Mouse (Mus musculus) intestine, embryonic 16.5 days (tissue): Measurements from ENCODE around the gene Pgam1. TPM values are rescaled to one million over a fixed set of nuclear protein-coding genes. Genes with fewer than 3 reads are reported as not detected.

Experiments
- ATAC-seq: fragments of 200-750 bp; cut with Nextera tagmentation; 2 replicates; pipeline ENCODE4 v1.8.0; 2017; ENCODE audit warnings: moderate TSS enrichment, moderate library complexity
- H3K27ac ChIP-seq: fragments of 300-500 bp; sonication (generic); 2 replicates; pipeline ENCODE4 v1.5.1; 2014; ENCODE audit warnings: mild to moderate bottlenecking, low read length
- H3K27me3 ChIP-seq: fragments of 300-500 bp; sonication (generic); replicated peaks from 2 replicates; pipeline ENCODE4 v1.6.1; 2014; ENCODE audit warnings: low read length, control low read depth, mixed read lengths; ENCODE audit not compliant: control insufficient read depth, insufficient read depth
- H3K36me3 ChIP-seq: fragments of 300-500 bp; sonication (generic); 2 replicates; pipeline ENCODE4 v1.6.1; 2014; ENCODE audit warnings: low read length, control low read depth; ENCODE audit not compliant: control insufficient read depth, insufficient read depth
- H3K4me1 ChIP-seq: fragments of 300-500 bp; sonication (generic); 2 replicates; pipeline ENCODE4 v1.6.1; 2014; ENCODE audit warnings: low read length, control low read depth, mixed read lengths; ENCODE audit not compliant: control insufficient read depth, insufficient read depth
- H3K4me2 ChIP-seq: fragments of 300-500 bp; sonication (generic); 2 replicates; pipeline ENCODE4 v1.6.1; 2014; ENCODE audit warnings: low read depth, low read length, control low read depth
- H3K4me3 ChIP-seq: fragments of 300-500 bp; sonication (generic); 2 replicates; pipeline ENCODE4 v1.5.1; 2014; ENCODE audit warnings: mild to moderate bottlenecking, low read length
- H3K9ac ChIP-seq: fragments of 300-500 bp; sonication (generic); 2 replicates; pipeline ENCODE4 v1.6.1; 2014; ENCODE audit warnings: low read depth, low read length
- H3K9me3 ChIP-seq: fragments of 300-500 bp; sonication (generic); 2 replicates; pipeline ENCODE4 v1.6.1; 2016; ENCODE audit warnings: low read length, control low read depth; ENCODE audit not compliant: control insufficient read depth
- WGBS: fragments of 180-500 bp; shearing (Covaris S2); extraction: QIAGEN DNeasy Blood & Tissue Kit; methylation state at CpG from one replicate; pipeline ENCODE4 v1.1.7; 2014; 5-methylcytosine and 5-hydroxymethylcytosine counted together
- polyA plus RNA-seq: library from polyadenylated mRNA; unstranded; fragments of >200 nt; fragmentation: Nextera tagmentation; extraction: Ambion mirVana; gene quantifications from 2 replicates; pipeline ENCODE4 v1.2.1, GENCODE M21; 2015

The Pgam1 gene
- polyA plus RNA-seq, 1 experiment from 2014 or later, result 1,026 TPM

DNA sequence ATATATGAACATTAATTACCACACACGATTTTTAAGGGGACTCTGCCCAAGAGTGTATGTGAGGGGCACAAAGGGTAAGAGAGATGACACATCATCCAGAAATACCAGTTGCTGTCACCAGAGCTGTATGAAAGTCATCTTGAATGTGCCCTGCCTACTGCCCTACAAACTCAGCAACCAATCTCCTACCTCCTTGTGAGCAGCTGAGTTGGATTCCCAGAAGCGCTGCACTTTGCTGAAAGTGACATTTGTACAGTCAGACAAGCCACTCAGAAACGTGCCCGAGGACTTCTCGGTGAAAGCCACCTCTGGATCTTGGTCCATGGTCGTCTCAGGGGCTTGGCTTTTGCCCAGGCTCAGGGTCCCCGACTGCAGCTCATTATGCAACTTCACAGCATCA, 16.8 kb upstream of the Pgam1 start:
- H3K4me3 ChIP-seq, result peak overlapping the region; percentile 69
- H3K9me3 ChIP-seq, result no peaks in the 10 kb centered on the region
- no peak for ATAC-seq
- no peak overlapping the region for H3K27ac ChIP-seq
- H3K4me1 ChIP-seq, result peaks cover 9% of the 10 kb centered on the region
- 0 out of 2 replicates have a peak, but pooled peaks cover 2% of the 10 kb centered on the region for H3K36me3 ChIP-seq
- peak overlapping the region; percentile 62 for H3K9ac ChIP-seq
- 44% methylated on average over 7 of the region's 7 CpGs for WGBS
- H3K27me3 ChIP-seq, result no peaks in the 10 kb centered on the region
- H3K4me2 ChIP-seq, result peak overlapping the region; percentile 73

DNA sequence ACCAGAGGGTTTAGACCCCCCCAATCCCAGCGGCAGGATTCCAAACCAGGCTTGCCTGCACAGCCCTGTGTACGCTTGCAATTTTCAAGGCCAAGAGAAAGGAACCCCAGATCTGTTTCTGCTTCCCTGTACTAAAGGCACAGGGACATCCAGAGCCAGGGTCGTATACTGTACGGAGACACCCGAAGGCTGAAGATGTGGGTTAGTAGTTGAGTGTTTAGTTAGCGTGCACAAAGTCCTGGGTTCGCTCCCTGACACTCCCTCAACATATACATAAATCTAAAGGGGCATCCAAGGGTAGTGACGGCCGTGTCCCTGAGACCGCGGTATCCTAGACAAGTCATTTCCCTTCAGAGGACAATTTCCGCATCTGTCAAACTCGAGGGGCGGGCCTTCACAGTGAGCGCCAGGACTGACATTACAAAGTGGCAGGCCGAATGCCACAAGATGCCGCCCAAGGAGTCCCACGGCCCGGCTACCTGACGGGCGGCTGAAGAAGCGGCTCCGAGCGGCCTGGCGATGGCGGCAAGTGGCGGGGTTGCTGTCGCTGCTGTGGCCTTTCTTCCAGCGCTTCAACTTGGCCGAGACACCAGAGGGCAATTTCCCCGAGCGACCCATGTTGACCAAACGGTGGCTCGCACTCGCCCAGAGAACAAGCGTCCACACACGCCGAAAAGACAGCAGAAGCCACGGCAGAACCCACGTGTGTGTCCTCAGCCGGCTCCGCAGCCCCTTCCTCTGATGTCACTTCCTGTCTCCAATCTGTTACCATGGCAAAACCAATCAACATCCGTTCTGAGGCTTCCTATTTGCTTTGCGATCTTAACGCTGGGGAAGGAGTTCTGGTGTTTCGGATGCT, 16.0 kb upstream of the Pgam1 start, which contains the start of gene Rrp12:
Gene Rrp12 (minus strand): TSS at position 714 of the 859 bp plus-strand sequence.
- H3K4me1 ChIP-seq, result peaks cover 9% of the 10 kb centered on the region
- under 1% methylated on average over 46 of the region's 46 CpGs for WGBS
- H3K9ac ChIP-seq, result peak within 1 kb of the TSS; percentile 65
- H3K27me3 ChIP-seq, result no peaks in the 10 kb centered on the region
- H3K36me3 ChIP-seq, result 0 out of 2 replicates have a peak, but pooled peaks cover 2% of the 10 kb centered on the region
- H3K4me3 ChIP-seq, result peak within 1 kb of the TSS; percentile 69
- peak; percentile 94 for ATAC-seq
- no peaks in the 10 kb centered on the region for H3K9me3 ChIP-seq
- 0 out of 2 replicates have a peak within 1 kb of the TSS, but pooled peaks have one; percentile 3 for H3K27ac ChIP-seq
- H3K4me2 ChIP-seq, result peak within 1 kb of the TSS; percentile 73

DNA sequence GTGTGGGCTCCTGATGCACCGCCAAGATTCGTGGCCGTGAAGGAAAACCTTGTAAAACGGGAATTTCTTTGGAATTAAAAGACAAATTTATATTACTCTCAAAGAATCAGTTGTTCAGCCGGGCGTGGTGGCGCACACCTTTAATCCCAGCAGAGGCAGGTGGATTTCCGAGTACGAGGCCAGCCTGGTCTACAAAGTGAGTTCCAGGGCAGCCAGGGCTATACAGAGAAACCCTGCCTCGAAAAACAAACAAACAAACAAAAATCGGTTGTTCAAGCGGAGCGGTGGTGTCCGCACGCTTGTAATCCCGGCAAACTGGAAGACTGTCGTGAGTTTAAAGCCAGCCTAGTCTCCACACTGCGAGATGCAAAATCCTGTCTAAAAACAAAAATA, 15.4 kb upstream of the Pgam1 start:
- peaks cover 9% of the 10 kb centered on the region for H3K4me1 ChIP-seq
- peak overlapping the region; percentile 73 for H3K4me2 ChIP-seq
- H3K4me3 ChIP-seq, result peak overlapping the region; percentile 69
- ATAC-seq, result peak; percentile 38
- WGBS, result 13% methylated on average over 18 of the region's 18 CpGs
- H3K9me3 ChIP-seq, result no peaks in the 10 kb centered on the region
- no peak overlapping the region for H3K27ac ChIP-seq
- H3K36me3 ChIP-seq, result 0 out of 2 replicates have a peak, but pooled peaks cover 2% of the 10 kb centered on the region
- no peaks in the 10 kb centered on the region for H3K27me3 ChIP-seq
- peak overlapping the region; percentile 65 for H3K9ac ChIP-seq

DNA sequence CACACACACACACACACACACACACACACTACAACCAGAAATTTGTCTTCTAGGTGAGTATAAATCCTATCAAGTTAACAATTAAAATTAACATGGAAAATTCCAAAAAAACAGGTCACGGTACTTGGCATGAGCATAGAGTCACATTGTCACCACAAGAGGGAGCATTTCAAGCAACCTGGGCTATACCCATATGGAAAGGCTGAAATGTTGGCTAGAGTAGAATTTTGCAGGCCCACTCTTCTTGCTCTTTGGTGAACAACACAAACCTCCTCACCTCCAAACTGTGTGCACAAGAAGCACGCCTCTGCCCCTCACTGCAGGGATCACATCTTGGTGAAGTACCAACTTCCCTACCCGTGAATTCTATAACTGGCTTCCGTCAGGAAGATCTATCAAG, 12.9 kb upstream of the Pgam1 start:
- Histone ChIP-seq H3K27me3 (no peaks in the 10 kb centered on the region), H3K36me3 (no peaks in the 10 kb centered on the region), H3K9me3 (no peaks in the 10 kb centered on the region), H3K4me1 (peaks cover 9% of the 10 kb centered on the region), H3K9ac (no peak overlapping the region), H3K27ac (no peak overlapping the region), H3K4me3 (no peak overlapping the region), H3K4me2 (no peak overlapping the region)
- no peak for ATAC-seq
- 46% methylated on average over 4 of the region's 4 CpGs for WGBS

DNA sequence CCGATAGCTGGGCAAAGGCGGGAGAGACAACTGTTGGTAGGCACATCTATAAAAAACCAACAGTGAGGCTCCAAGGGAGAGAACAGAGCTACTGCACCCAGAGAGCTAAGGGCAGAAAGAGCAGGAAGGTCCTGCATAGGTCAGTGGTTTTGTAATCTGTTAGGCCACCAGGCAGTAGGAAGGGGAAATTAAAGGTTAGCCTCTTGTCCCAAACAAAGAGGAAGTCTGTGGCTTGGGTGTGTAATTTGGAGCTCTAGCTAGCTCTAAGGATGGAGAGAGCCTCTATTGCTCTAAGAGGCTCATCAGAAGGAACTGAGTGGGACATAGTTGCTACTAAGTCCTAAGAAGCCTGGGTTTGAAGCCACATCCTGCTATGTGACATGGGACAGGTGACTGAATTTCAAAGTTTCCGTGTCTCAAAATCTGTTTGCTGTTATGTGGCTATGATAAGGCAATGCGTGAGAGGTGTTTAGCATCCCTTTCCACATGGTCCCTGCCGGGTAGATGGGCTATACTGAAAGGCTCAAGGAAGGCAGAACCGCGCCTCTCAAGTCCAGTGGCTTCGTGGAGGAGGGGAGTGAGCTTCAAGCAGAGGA, 11.1 kb upstream of the Pgam1 start:
- Histone ChIP-seq H3K36me3 (no peaks in the 10 kb centered on the region), H3K9ac (no peak overlapping the region), H3K27me3 (no peaks in the 10 kb centered on the region), H3K4me2 (no peak overlapping the region), H3K4me1 (no peaks in the 10 kb centered on the region), H3K4me3 (no peak overlapping the region), H3K9me3 (no peaks in the 10 kb centered on the region), H3K27ac (no peak overlapping the region)
- ATAC-seq, result no peak
- 84% methylated on average over 8 of the region's 8 CpGs for WGBS

DNA sequence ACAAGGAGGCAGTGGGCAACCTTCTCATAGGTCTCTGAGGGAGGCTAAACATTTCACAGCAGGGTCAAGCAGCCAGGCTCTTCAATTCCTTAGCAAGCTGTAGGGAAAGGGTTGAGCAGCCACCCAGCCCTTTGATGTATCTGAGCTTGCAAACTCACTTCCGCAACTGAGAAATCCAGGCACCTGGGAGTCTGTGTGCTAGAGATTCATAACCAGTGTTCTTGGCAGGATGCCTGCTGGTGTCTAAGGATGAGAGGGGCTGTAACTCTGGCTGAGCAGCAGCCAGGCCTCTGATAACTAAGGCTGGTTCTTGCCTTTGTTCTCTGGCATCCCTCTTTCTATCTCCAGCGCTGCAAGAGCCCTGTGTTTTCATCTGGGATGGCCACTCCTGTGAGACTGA, 10.0 kb upstream of the Pgam1 start:
- no peak for ATAC-seq
- Histone ChIP-seq H3K4me2 (no peak overlapping the region), H3K9ac (no peak overlapping the region), H3K27ac (no peak overlapping the region), H3K27me3 (no peaks in the 10 kb centered on the region), H3K36me3 (no peaks in the 10 kb centered on the region), H3K4me1 (no peaks in the 10 kb centered on the region), H3K9me3 (no peaks in the 10 kb centered on the region), H3K4me3 (no peak overlapping the region)
- 45% methylated on average over 2 of the region's 2 CpGs for WGBS

DNA sequence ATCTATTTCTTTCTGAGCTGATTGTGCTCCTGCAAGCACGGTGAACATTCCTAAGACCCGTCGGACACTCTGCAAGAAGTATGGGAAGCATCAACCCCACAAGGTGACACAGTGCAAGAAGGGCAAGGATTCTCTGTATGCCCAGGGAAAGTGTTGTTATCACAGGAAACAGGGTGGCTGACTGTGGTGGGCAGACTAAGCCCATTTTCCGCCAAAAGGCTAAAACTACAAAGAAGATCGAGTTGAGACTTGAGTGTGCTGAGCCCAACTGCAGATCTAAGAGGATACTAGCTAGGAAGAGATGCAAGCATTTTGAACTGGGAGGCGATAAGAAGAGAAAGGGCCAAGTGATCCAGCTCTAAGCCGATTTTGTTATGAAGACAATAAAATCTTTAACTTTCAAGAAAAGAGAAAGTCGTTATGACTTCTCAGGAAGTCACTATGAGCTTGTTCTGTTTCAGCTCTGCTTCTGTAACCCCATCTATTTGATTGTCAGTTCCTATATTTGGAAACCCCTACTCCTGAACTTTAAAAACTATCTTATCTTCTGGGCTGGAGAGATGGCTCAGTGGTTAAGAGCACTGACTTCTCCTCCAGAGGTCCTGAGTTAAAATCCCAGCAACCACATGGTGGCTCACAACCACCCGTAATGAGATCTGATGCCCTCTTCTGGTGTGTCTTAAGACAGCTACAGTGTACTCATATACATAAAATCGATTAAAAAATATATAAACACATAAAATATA, 8.7 kb upstream of the Pgam1 start:
- no peak overlapping the region for H3K4me3 ChIP-seq
- no peak overlapping the region for H3K27ac ChIP-seq
- 87% methylated on average over 10 of the region's 10 CpGs for WGBS
- H3K27me3 ChIP-seq, result no peaks in the 10 kb centered on the region
- H3K36me3 ChIP-seq, result no peaks in the 10 kb centered on the region
- no peak for ATAC-seq
- peaks cover 9% of the 10 kb centered on the region for H3K4me1 ChIP-seq
- H3K9ac ChIP-seq, result no peak overlapping the region
- no peak overlapping the region for H3K4me2 ChIP-seq
- H3K9me3 ChIP-seq, result no peaks in the 10 kb centered on the region

DNA sequence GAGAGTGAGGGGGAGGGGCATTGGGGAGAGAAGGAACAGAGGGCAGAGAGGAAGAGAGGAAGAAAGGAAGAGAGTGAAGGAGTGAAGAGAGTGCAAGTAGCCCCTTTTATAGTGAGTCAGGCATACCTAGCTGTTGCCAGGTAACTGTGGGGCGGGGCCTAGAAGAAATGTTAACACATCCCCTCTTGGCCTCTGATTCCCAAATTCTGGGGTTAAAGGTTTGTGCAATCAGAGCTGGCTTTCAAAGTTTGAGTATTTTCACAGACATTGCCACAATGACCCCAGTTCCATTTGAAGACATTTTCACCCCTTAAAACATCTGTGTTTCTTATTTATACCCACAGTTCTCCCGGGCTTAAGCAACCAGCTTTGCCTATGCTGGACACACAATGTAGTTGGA, 6.5 kb upstream of the Pgam1 start:
- no peaks in the 10 kb centered on the region for H3K9me3 ChIP-seq
- H3K27ac ChIP-seq, result no peak overlapping the region
- ATAC-seq, result no peak
- H3K4me3 ChIP-seq, result no peak overlapping the region
- no peak overlapping the region for H3K4me2 ChIP-seq
- peaks cover 9% of the 10 kb centered on the region for H3K4me1 ChIP-seq
- no peaks in the 10 kb centered on the region for H3K27me3 ChIP-seq
- no peaks in the 10 kb centered on the region for H3K36me3 ChIP-seq
- H3K9ac ChIP-seq, result no peak overlapping the region
- 85% methylated on average over 2 of the region's 2 CpGs for WGBS
